Mouse (Mus musculus): ENCODE data around the gene Fat2. TPM values are rescaled to one million over a fixed set of nuclear protein-coding genes. Genes with fewer than 3 reads are reported as not detected.

The Fat2 gene
- total RNA-seq, 2 experiments from 2014 or later: 0.25 to 0.61 TPM

DNA sequence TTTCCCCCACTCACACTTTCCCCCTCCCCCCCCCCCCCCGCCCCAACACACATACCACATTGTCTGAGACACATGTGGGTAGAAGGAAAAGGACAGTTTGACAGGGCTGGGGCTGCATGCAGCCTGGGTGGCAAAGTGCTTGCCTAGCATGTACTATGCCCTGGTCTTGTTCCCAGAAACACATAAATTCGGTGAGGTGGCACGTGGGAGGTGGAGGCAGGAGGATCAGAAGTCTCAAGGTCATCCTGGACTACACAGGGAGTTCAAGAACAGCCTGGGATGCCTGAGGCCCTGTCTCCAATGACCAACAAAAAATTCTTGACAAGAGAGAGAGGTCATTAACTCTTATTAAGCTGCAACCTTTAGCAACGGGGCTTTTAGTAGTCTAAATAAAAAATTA, 120.3 kb downstream of the Fat2 start:
- DNase-seq (ENCODE audit: low spot score in 2 of 2): no peak
- Histone ChIP-seq H3K27ac (peak overlapping the region; percentile 58), H3K4me3 (no peak overlapping the region)
- TF ChIP-seq CTCF (conservative IDR thresholded peaks at IDR 0.05): no peak

DNA sequence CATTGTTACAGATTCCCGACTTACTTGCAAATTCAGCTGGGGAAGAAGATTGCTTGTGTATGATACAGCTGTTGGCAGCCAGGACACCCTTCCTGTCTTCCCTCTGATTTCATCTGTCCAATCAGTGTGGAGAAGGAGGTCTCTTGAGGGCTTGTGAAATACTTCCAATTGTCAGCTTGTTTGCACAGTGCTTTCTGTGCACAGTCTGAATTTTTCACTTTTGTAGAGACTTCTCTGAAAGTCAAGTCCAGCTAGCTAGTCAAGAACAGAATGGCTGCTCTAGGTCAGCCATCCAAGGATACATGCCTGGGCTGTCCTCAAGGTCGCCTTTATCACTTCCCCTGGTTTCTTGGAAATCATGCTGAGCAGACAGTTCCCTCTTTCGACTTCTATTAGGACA, 121.4 kb downstream of the Fat2 start:
- no peak for DNase-seq (ENCODE audit: low spot score in 2 of 2)
- Histone ChIP-seq H3K4me3 (no peak overlapping the region), H3K27ac (no peak overlapping the region)
- no peak for TF ChIP-seq CTCF (conservative IDR thresholded peaks at IDR 0.05)

DNA sequence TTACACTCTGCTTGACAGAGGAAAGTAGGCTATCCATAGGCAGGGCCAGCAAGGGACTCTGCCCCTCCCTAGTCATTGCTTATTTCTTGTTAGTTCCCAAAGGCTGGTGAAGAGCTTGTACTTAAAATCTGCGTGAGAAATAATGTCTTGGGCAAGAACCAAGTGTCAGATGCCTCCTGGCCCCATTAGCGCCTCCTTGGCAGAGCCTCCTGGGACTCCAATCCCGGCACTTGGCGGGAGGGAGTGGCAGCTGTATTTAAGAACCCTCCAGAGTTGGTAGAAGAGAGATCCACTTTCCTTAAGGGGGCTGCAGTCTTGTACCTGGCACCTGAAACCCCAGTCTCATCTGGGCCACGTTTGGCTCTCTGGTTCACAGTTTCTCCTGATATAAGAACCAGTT, 122.2 kb downstream of the Fat2 start:
- DNase-seq (ENCODE audit: low spot score in 2 of 2): no peak
- no peak overlapping the region for H3K4me3 ChIP-seq
- H3K27ac ChIP-seq: no peak overlapping the region
- TF ChIP-seq CTCF (conservative IDR thresholded peaks at IDR 0.05): no peak

DNA sequence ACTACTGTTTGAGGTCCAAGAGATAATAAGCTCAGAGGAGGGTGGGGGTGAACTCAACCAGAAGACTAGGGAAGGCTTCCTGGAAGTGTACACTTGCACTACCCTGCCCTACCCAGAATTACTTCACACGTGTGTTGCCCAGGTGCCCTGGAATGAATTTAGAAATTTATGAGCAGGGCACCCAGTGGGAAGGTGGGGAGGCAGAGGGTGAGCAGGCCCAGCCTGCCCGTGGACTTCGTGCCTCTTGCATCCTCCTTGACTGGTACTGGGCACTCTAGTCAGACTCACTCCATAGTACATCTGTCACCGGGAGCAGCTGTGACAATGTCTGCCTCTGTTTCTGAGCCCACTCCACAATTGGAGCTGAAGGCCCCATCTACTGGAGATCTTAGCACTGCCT, 122.8 kb downstream of the Fat2 start:
- Histone ChIP-seq H3K27ac (no peak overlapping the region), H3K4me3 (no peak overlapping the region)
- no peak for DNase-seq (ENCODE audit: low spot score in 2 of 2)
- TF ChIP-seq CTCF (conservative IDR thresholded peaks at IDR 0.05): no peak

DNA sequence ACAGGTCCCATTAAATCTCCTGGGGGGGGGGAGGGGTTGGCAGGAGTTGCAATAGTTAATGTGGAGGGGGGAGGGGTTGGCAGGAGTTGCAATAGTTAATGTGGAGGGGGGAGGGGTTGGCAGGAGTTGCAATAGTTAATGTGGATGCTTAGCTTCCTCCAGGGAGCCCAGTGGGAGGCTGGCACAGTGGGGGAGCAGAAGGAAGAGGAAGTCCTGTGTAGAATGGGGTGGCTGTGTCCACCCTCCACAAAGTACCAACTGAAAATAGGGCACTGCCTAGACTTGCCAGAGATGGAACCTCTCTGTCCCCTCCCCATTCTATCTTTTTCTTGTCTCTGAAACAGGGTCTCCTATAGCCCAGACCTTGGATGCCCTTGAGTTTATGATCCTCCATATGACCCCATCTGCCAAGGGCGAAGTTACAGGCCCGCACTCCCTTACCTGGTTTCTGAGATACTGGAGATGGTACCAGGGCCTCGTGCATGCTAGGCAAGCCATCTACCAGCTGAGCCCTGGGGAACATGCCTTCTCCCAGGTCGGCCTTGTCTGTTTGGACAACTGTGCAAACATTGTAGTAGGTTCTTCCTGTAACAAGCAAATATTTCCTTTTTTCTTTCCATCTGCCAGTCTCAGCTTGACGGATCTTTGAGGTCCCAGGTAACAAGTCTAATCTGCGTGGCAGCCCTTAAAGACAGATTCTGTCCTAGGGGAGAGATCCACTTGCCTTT, 126.6 kb downstream of the Fat2 start:
- no peak for TF ChIP-seq CTCF (conservative IDR thresholded peaks at IDR 0.05)
- no peak for DNase-seq (ENCODE audit: low spot score in 2 of 2)
- Histone ChIP-seq H3K4me3 (no peak overlapping the region), H3K27ac (no peak overlapping the region)

DNA sequence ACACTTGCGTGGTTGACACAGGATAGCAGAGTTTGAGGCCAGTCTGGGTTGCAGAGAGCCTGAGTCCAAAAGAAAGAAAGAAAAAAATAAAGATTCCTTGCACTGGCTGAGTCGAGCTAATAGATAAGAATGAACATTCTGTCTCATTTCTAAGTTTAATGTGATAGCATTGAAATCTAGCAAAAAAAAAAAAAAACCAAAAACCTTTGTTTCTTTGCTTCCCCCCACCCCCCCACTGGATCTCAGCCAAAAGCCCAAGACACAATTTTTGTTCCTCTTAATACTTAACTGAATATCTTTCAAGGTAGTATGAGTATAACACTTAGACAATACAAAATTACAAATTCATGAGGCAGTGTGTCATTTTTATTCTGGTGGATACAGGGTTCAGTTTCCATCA, 127.3 kb downstream of the Fat2 start:
- Histone ChIP-seq H3K27ac (no peak overlapping the region), H3K4me3 (no peak overlapping the region)
- DNase-seq (ENCODE audit: low spot score in 2 of 2): no peak
- no peak for TF ChIP-seq CTCF (conservative IDR thresholded peaks at IDR 0.05)

DNA sequence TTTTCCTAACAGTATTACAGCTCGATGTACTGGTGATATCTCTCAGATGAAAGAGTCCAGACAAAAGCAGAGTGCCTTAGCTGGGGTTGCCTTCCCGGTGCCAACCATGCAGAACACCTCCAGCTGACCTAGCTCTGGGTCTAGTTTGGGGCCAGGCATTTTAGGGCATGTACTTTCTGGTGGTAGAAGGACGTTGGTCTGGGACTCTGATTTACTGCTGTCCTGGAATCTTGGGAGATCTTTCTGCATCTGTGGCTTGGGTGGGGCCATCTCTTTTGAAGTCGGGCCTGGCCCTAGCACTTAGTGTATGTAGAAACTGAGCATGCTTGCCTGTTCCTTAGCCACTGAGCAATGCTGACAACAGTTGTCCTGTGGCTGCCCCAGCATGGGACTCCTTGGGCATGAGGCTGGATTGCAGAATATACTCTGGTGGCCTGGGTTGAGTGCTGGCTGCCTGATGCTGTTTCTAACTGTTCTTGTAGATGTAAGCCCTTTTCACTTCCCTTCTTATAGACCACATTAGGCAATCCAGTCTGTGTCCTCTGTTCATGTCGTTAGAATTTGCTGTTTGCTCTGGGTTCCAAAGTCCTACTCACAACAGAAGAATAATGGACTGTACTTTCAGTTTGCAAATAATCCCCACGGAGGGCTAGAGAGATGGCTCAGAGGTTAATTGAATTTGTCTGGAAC, 128.2 kb downstream of the Fat2 start:
- Histone ChIP-seq H3K27ac (peak overlapping the region; percentile 16; the same call in 1 of the 2 replicates), H3K4me3 (no peak overlapping the region)
- no peak for DNase-seq (ENCODE audit: low spot score in 2 of 2)
- no peak for TF ChIP-seq CTCF (conservative IDR thresholded peaks at IDR 0.05)

DNA sequence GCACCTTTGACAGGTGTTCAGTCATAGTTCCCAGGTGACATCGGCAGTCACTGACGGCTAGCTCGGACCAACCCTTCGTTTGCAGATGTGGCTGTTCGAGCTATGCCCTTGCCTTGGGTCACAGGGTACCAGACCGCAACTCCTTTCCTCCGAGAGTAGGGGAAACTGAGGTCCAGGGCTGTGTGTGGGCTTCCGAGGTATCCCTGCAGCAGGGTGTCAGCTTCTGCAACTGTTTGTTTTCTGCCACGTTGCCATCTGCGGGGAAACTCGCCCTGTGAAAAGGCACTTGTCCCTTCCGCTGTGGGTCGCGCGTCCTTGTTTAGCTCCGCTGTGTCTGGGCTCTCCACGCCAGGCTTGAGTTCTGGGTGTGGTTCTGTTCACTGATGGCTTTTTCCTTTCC, 131.8 kb downstream of the Fat2 start:
- peak overlapping the region; percentile 92 for H3K27ac ChIP-seq
- DNase-seq (ENCODE audit: low spot score in 2 of 2): peak in 1 of 2 experiments; percentile 15
- peak overlapping the region; percentile 76 for H3K4me3 ChIP-seq
- no peak for TF ChIP-seq CTCF (conservative IDR thresholded peaks at IDR 0.05)

DNA sequence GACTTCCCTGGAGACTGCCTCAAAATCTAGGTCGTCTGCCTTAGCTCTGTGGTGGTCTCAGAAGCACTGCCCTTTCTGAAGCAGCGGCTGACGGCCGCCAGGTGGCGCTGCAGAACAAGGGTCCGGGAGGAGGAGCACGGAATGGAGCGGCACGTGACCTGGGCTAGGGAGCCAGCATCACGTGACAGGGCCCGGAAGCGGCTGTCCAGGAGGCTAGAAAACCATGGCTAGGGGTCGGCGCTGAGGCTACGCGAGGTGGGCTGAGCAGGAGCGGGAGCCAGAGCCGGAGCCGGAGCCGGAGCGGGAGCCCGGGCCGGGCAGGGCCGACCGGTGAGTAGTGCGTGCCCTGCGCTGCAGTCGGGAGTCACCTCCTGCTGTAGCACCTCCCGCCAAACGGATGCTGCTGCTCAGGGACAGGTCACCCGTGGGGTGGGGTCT, 132.2 kb downstream of the Fat2 start, which contains the start of gene Slc36a1:
Gene Slc36a1 (plus strand): TSS at position 192 of the 438 bp plus-strand sequence.
- peak; percentile 99 for TF ChIP-seq CTCF (conservative IDR thresholded peaks at IDR 0.05)
- H3K4me3 ChIP-seq: peak within 1 kb of the TSS; percentile 76
- peak within 1 kb of the TSS; percentile 92 for H3K27ac ChIP-seq
- peak; percentile 95 to 98 for DNase-seq (ENCODE audit: low spot score in 2 of 2)

Other genes with a start within 250 kb of the Fat2 start
- 10 to 100 TPM; 29.9 to 30.8 TPM for gene Gm2a, start 238.4 kb downstream of the Fat2 start, total RNA-seq (2021)
- gene Slc36a3, start 184.9 kb downstream of the Fat2 start, total RNA-seq (2021): not detected
- under 1 TPM in 1 of 2 experiments, not detected in 1; 0.33 TPM for gene Slc36a2, start 151.5 kb downstream of the Fat2 start, total RNA-seq (2021)
- gene Slc36a1, start 132.2 kb downstream of the Fat2 start, total RNA-seq (2021): 10 to 100 TPM; 52.1 to 55.3 TPM
- 100 to 1,000 TPM; 274 to 288 TPM for gene Sparc, start 86.6 kb upstream of the Fat2 start, total RNA-seq (2021)
- 10 to 100 TPM; 88.4 to 92.4 TPM for gene Atox1, start 124.7 kb upstream of the Fat2 start, total RNA-seq (2021)
- gene G3bp1, start 133.1 kb upstream of the Fat2 start, total RNA-seq (2021): 10 to 100 TPM; 36.4 TPM

All from layer of hippocampus, adult 2 months (tissue).